Mouse (Mus musculus): ENCODE results near the gene Gm20388. TPM values are rescaled to one million over a fixed set of nuclear protein-coding genes. Genes with fewer than 3 reads are reported as not detected.

Gene Gm20388
- polyA plus RNA-seq, 1 experiment from 2014 or later: not detected

DNA sequence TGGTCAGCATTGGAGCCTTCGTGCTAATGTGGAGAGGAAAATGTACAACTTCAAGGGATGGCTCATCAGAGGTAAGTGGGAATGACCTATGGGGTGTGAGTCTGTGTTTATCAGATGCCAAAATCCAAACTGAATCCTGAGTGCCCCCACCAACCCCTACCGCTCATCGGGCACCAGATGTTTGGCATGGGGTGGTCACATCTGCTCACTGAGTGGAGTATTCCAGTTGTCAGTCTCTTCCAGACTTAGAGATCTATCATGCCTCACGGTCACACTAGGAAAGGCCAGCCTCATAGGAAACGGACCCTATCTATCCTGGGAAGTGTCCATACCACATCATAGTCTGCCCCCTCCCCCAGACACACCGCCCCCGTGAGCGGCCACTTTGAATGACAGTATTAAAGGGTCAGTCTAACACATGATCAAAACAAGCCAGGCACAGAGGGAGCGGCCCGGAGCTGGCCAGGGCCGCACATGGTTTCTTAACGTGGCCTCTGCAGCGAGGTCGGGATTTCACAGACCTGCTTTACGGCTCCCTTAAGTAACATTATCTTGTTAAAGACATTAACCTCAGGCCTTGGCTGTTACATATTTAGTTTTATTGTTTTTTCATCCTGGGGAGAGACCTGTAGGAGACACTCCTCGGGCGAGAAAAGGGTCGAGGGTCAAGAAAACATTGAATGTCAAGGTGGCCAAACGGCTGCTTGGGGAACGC is 1122.8 kb downstream of the Gm20388 start:
- Histone ChIP-seq H3K27me3 (replicated peaks; ENCODE audit: control insufficient read depth, insufficient read depth, low read length) (no peaks in the 10 kb centered on the region), H3K4me2 (replicated peaks; ENCODE audit: low read depth) (no peak overlapping the region), H3K27ac (ENCODE audit: low read depth, low read length) (no peak overlapping the region), H3K4me1 (replicated peaks; ENCODE audit: control insufficient read depth, insufficient read depth, low read length) (no peaks in the 10 kb centered on the region), H3K9ac (ENCODE audit: low read depth, low read length) (no peak overlapping the region), H3K4me3 (ENCODE audit: low read depth, low read length) (no peak overlapping the region), H3K36me3 (ENCODE audit: control insufficient read depth, insufficient read depth) (no peaks in the 10 kb centered on the region), H3K9me3 (ENCODE audit: control insufficient read depth) (no peaks in the 10 kb centered on the region)
- WGBS: 66% methylated on average over 20 of the region's 20 CpGs
- no peak for ATAC-seq
- TF ChIP-seq CTCF (IDR thresholded peaks at IDR 0.05; ENCODE audit: low read depth): no peak

GRCm38 (mm10) chr8:121035611-121036010 is 1125.0 kb downstream of the Gm20388 start:
- H3K9ac ChIP-seq (ENCODE audit: low read depth, low read length): no peak overlapping the region
- 49% methylated on average over 8 of the region's 8 CpGs for WGBS
- no peak for ATAC-seq
- no peak for TF ChIP-seq CTCF (IDR thresholded peaks at IDR 0.05; ENCODE audit: low read depth)
- no peak overlapping the region for H3K4me3 ChIP-seq (ENCODE audit: low read depth, low read length)
- no peak overlapping the region for H3K4me2 ChIP-seq (replicated peaks; ENCODE audit: low read depth)
- H3K27me3 ChIP-seq (replicated peaks; ENCODE audit: control insufficient read depth, insufficient read depth, low read length): no peaks in the 10 kb centered on the region
- no peaks in the 10 kb centered on the region for H3K9me3 ChIP-seq (ENCODE audit: control insufficient read depth)
- no peaks in the 10 kb centered on the region for H3K4me1 ChIP-seq (replicated peaks; ENCODE audit: control insufficient read depth, insufficient read depth, low read length)
- no peak overlapping the region for H3K27ac ChIP-seq (ENCODE audit: low read depth, low read length)
- H3K36me3 ChIP-seq (ENCODE audit: control insufficient read depth, insufficient read depth): no peaks in the 10 kb centered on the region

- Histone ChIP-seq H3K4me2 (replicated peaks; ENCODE audit: low read depth) (peak overlapping the region; percentile 35; the same call in 1 of the 2 replicates), H3K4me3 (ENCODE audit: low read depth, low read length) (no peak overlapping the region), H3K4me1 (replicated peaks; ENCODE audit: control insufficient read depth, insufficient read depth, low read length) (no peaks in the 10 kb centered on the region), H3K27me3 (replicated peaks; ENCODE audit: control insufficient read depth, insufficient read depth, low read length) (no peaks in the 10 kb centered on the region), H3K9ac (ENCODE audit: low read depth, low read length) (no peak overlapping the region), H3K27ac (ENCODE audit: low read depth, low read length) (no peak overlapping the region), H3K9me3 (ENCODE audit: control insufficient read depth) (no peaks in the 10 kb centered on the region), H3K36me3 (ENCODE audit: control insufficient read depth, insufficient read depth) (no peaks in the 10 kb centered on the region)
- no peak for ATAC-seq
- no peak for TF ChIP-seq CTCF (IDR thresholded peaks at IDR 0.05; ENCODE audit: low read depth)
- WGBS: 20% methylated on average over 19 of the region's 19 CpGs
Measured at GRCm38 (mm10) chr8:121043719-121044440, 1133.2 kb downstream of the Gm20388 start.

DNA sequence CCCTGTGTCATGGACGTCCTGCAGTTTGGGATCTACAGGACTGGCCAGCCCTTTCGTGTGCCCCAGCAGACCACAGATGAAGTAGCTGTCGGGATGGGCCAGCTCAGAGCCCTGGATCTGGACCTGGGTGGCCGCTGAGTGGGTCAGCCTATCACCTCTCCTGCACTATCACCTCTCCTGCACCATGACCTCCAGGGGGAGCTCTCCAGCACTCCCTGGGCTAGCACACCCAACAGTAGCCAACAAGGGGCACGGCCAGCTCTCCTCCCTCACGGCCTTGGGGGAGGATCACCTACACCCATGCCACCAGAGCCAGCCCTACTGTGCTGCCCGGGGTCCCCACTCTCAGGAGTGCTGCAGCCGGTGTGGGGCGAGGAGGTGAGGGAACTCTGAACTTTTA is 1136.8 kb downstream of the Gm20388 start:
- H3K27ac ChIP-seq (ENCODE audit: low read depth, low read length): no peak overlapping the region
- ATAC-seq: no peak
- H3K4me1 ChIP-seq (replicated peaks; ENCODE audit: control insufficient read depth, insufficient read depth, low read length): no peaks in the 10 kb centered on the region
- no peak overlapping the region for H3K4me3 ChIP-seq (ENCODE audit: low read depth, low read length)
- no peak overlapping the region for H3K4me2 ChIP-seq (replicated peaks; ENCODE audit: low read depth)
- peak; percentile 55 for TF ChIP-seq CTCF (IDR thresholded peaks at IDR 0.05; ENCODE audit: low read depth)
- H3K9me3 ChIP-seq (ENCODE audit: control insufficient read depth): no peaks in the 10 kb centered on the region
- WGBS: 68% methylated on average over 9 of the region's 9 CpGs
- no peaks in the 10 kb centered on the region for H3K27me3 ChIP-seq (replicated peaks; ENCODE audit: control insufficient read depth, insufficient read depth, low read length)
- H3K36me3 ChIP-seq (ENCODE audit: control insufficient read depth, insufficient read depth): no peaks in the 10 kb centered on the region
- H3K9ac ChIP-seq (ENCODE audit: low read depth, low read length): no peak overlapping the region

DNA sequence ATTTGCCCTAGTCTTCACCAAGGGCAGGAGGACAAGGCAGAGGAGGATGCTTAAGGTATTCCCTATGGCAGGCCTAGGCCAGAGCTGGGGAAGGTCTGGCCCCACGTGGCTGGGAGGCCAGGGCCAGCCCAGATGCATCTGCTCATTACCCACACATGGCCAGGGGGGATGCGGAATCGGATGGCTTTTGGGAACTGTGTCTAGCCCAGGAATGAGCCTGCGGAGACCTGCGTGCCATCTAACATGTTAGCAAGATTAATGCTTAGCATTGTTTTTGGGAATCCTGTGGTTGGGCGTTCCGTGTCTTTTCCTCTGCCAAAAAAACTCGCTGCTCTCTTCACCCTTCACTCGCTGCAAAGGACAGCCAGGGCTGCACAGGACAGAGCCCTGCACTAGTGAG is 1147.4 kb downstream of the Gm20388 start:
- H3K4me1 ChIP-seq (replicated peaks; ENCODE audit: control insufficient read depth, insufficient read depth, low read length): no peaks in the 10 kb centered on the region
- no peak for ATAC-seq
- H3K36me3 ChIP-seq (ENCODE audit: control insufficient read depth, insufficient read depth): peaks cover 10% of the 10 kb centered on the region
- no peaks in the 10 kb centered on the region for H3K9me3 ChIP-seq (ENCODE audit: control insufficient read depth)
- no peak overlapping the region for H3K27ac ChIP-seq (ENCODE audit: low read depth, low read length)
- no peak overlapping the region for H3K4me3 ChIP-seq (ENCODE audit: low read depth, low read length)
- no peak overlapping the region for H3K4me2 ChIP-seq (replicated peaks; ENCODE audit: low read depth)
- H3K27me3 ChIP-seq (replicated peaks; ENCODE audit: control insufficient read depth, insufficient read depth, low read length): no peaks in the 10 kb centered on the region
- H3K9ac ChIP-seq (ENCODE audit: low read depth, low read length): no peak overlapping the region
- WGBS: 78% methylated on average over 9 of the region's 9 CpGs
- TF ChIP-seq CTCF (IDR thresholded peaks at IDR 0.05; ENCODE audit: low read depth): no peak

DNA sequence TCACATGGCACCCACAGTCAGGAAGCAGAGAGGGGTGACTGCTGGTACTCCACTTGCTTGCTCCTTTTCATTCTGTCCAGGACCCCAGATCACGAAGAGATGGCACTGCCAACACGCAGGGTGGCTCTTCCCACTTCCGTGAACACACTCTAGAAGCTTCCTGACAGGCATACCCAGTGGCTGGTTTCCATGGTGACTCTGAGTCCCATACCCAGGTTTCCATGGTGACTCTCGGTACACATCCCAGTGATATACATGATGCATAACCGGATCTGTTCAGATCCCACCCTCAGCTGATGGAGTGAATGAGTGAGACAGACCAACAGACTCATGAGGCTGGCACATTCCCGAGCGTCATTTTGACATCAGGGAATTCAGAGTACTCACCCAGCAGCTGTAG is 1148.5 kb downstream of the Gm20388 start:
- no peak overlapping the region for H3K27ac ChIP-seq (ENCODE audit: low read depth, low read length)
- 82% methylated on average over 7 of the region's 7 CpGs for WGBS
- no peak overlapping the region for H3K4me2 ChIP-seq (replicated peaks; ENCODE audit: low read depth)
- ATAC-seq: no peak
- no peak overlapping the region for H3K4me3 ChIP-seq (ENCODE audit: low read depth, low read length)
- no peak overlapping the region for H3K9ac ChIP-seq (ENCODE audit: low read depth, low read length)
- H3K4me1 ChIP-seq (replicated peaks; ENCODE audit: control insufficient read depth, insufficient read depth, low read length): no peaks in the 10 kb centered on the region
- H3K27me3 ChIP-seq (replicated peaks; ENCODE audit: control insufficient read depth, insufficient read depth, low read length): no peaks in the 10 kb centered on the region
- peaks cover 10% of the 10 kb centered on the region for H3K36me3 ChIP-seq (ENCODE audit: control insufficient read depth, insufficient read depth)
- H3K9me3 ChIP-seq (ENCODE audit: control insufficient read depth): no peaks in the 10 kb centered on the region
- TF ChIP-seq CTCF (IDR thresholded peaks at IDR 0.05; ENCODE audit: low read depth): no peak
